Mouse (Mus musculus): ENCODE results near the gene Mthfr. TPM values are rescaled to one million over a fixed set of nuclear protein-coding genes. Genes with fewer than 3 reads are reported as not detected.

Gene Mthfr
- 10 to 100 TPM; 14.5 TPM for polyA plus RNA-seq (2017; shearing (Covaris generic))

GRCm38 (mm10) chr4:148038600-148039253 is at the start of gene Mthfr, which contains the start of gene Clcn6:
Gene Mthfr, plus strand, starts transcription at chr4:148039077.
Gene Clcn6, minus strand, starts transcription at chr4:148038821.

GRCm38 (mm10) chr4:148000202-148000772 is 38.6 kb upstream of the Mthfr start, which contains the start of gene Nppa:
Gene Nppa, plus strand, starts transcription at chr4:148000722.

GRCm38 (mm10) chr4:148087907-148088527 is 49.1 kb downstream of the Mthfr start, which contains the start of gene Agtrap:
Gene Agtrap, minus strand, starts transcription at chr4:148088031.

Other genes starting within 250 kb of the Mthfr start
- gene Zfp984, start 229.3 kb upstream of the Mthfr start, polyA plus RNA-seq (2017; shearing (Covaris generic)) = 10 to 100 TPM; 17.2 to 23.4 TPM
- gene Zfp933, start 190.7 kb upstream of the Mthfr start, polyA plus RNA-seq (2017; shearing (Covaris generic)) = 1 to 10 TPM; 4.1 to 5.6 TPM
- 100 to 1,000 TPM; 106 to 133 TPM for gene Miip, start 170.3 kb upstream of the Mthfr start, polyA plus RNA-seq (2017; shearing (Covaris generic))
- 1 to 10 TPM; 4.5 to 4.9 TPM for gene Fv1, start 170.1 kb upstream of the Mthfr start, polyA plus RNA-seq (2017; shearing (Covaris generic))
- 10 to 100 TPM; 39.1 to 40.3 TPM for gene Mfn2, start 134.4 kb upstream of the Mthfr start, polyA plus RNA-seq (2017; shearing (Covaris generic))
- gene Plod1, start 102.3 kb upstream of the Mthfr start, polyA plus RNA-seq (2017; shearing (Covaris generic)) = 10 to 100 TPM in 1 of 2 experiments, 1 to 10 TPM in 1; 5.8 to 11.6 TPM
- gene 2510039O18Rik, start 98.2 kb upstream of the Mthfr start, polyA plus RNA-seq (2017; shearing (Covaris generic)) = 100 to 1,000 TPM in 1 of 2 experiments, 10 to 100 TPM in 1; 99.8 to 122 TPM
- under 1 TPM in 1 of 2 experiments, not detected in 1; 0.61 TPM for gene Nppb, start 53.3 kb upstream of the Mthfr start, polyA plus RNA-seq (2017; shearing (Covaris generic))
- gene Nppa, start 38.4 kb upstream of the Mthfr start, polyA plus RNA-seq (2017; shearing (Covaris generic)) = 1 to 10 TPM in 1 of 2 experiments, not detected in 1; 1.0 TPM
- 10 to 100 TPM in 1 of 2 experiments, 1 to 10 TPM in 1; 6.3 to 11.0 TPM for gene Clcn6, start 256 bp upstream of the Mthfr start, polyA plus RNA-seq (2017; shearing (Covaris generic))
- gene Agtrap, start 49.0 kb downstream of the Mthfr start, polyA plus RNA-seq (2017; shearing (Covaris generic)) = 10 to 100 TPM; 13.1 to 17.6 TPM
- 10 to 100 TPM; 39.3 to 41.3 TPM for gene Mad2l2, start 91.3 kb downstream of the Mthfr start, polyA plus RNA-seq (2017; shearing (Covaris generic))
- gene Draxin, start 91.6 kb downstream of the Mthfr start, polyA plus RNA-seq (2017; shearing (Covaris generic)) = under 1 TPM in 1 of 2 experiments, not detected in 1; 0.07 TPM
- 10 to 100 TPM; 52.0 to 58.4 TPM for gene Fbxo6, start 113.1 kb downstream of the Mthfr start, polyA plus RNA-seq (2017; shearing (Covaris generic))
- gene Fbxo44, start 121.4 kb downstream of the Mthfr start, polyA plus RNA-seq (2017; shearing (Covaris generic)) = 1 to 10 TPM; 2.7 to 5.8 TPM
- not detected for gene Fbxo2, start 121.5 kb downstream of the Mthfr start, polyA plus RNA-seq (2017; shearing (Covaris generic))
- not detected for gene Disp3, start 248.9 kb downstream of the Mthfr start, polyA plus RNA-seq (2017; shearing (Covaris generic))

All from inflammation-experienced regulatory T-cells (primary cell).